ENCODE assay signal across 8 mouse cellular contexts in the genomic region with DNA sequence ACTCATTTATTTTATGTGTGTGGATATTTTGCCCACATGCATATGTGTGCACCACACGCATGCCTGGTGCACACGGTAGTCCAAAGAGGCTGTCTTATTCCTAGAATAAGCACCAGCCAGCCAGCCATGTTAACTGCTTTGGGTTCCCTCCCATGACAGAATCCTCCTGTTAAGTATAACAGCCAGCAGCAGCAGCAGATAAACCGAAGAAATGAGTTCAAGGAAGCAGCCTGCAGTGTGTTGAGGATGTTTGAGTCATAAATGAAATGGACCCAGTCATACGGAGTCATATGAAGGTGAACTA. TPM values are rescaled to one million over a fixed set of nuclear protein-coding genes. Genes with fewer than 3 reads are reported as not detected.
DNase-seq lines count a peak whose midpoint lies in the region; ATAC-seq lines count a peak whose summit lies in the region.
"Had no signal": no experiment of that assay in that cellular context is flagged by ENCODE, and none has a peak within 500 bp of the region (broad histone marks: within the 10 kb centered on the region; RNA-seq: fewer than 3 reads in every experiment).

No protein-coding gene starts in this region.

- no peaks in the 10 kb centered on the region for H3K27me3 ChIP-seq in hindbrain, embryonic 13.5 days
- H3K27me3 ChIP-seq in hindbrain, embryonic 12.5 days: no peaks in the 10 kb centered on the region; the same call in 1 of the 2 replicates
- no peaks in the 10 kb centered on the region for H3K27me3 ChIP-seq in megakaryocyte, embryonic 14.5 days (replicated peaks)
- no peaks in the 10 kb centered on the region for H3K27me3 ChIP-seq in limb, embryonic 12.5 days
- no peaks in the 10 kb centered on the region for H3K27me3 ChIP-seq in stomach, embryonic 16.5 days (ENCODE audit: control insufficient read depth, insufficient read depth, low read length)

- no peaks in the 10 kb centered on the region for H3K36me3 ChIP-seq in hindbrain, embryonic 13.5 days
- no peaks in the 10 kb centered on the region for H3K36me3 ChIP-seq in hindbrain, embryonic 12.5 days
- no peaks in the 10 kb centered on the region for H3K36me3 ChIP-seq in megakaryocyte, embryonic 14.5 days (replicated peaks; ENCODE audit: low read length)
- no peaks in the 10 kb centered on the region for H3K36me3 ChIP-seq in limb, embryonic 12.5 days
- no peaks in the 10 kb centered on the region for H3K36me3 ChIP-seq in stomach, embryonic 16.5 days (ENCODE audit: control insufficient read depth, insufficient read depth, low read length)

- H3K4me2 ChIP-seq in hindbrain, embryonic 13.5 days: 0 out of 2 replicates have a peak overlapping the region, but pooled peaks have one; percentile 27
- H3K4me2 ChIP-seq in hindbrain, embryonic 12.5 days (replicated peaks): no peak overlapping the region
- H3K4me2 ChIP-seq in limb, embryonic 12.5 days: peak overlapping the region; percentile 44; the same call in 1 of the 2 replicates
- 0 out of 2 replicates have a peak overlapping the region, but pooled peaks have one; percentile 49 for H3K4me2 ChIP-seq in stomach, embryonic 16.5 days (ENCODE audit: low read depth, low read length)

- 37% methylated on average over 4 of the region's 4 CpGs for WGBS in hindbrain, embryonic 13.5 days
- 37% methylated on average over 4 of the region's 4 CpGs for WGBS in hindbrain, embryonic 12.5 days
- WGBS in limb, embryonic 12.5 days: 31% methylated on average over 4 of the region's 4 CpGs
- 32% methylated on average over 4 of the region's 4 CpGs for WGBS in stomach, embryonic 16.5 days

- H3K27ac ChIP-seq in hindbrain, embryonic 13.5 days: no peak overlapping the region
- H3K27ac ChIP-seq in hindbrain, embryonic 12.5 days: no peak overlapping the region
- H3K27ac ChIP-seq in limb, embryonic 12.5 days: no peak overlapping the region
- no peak overlapping the region for H3K27ac ChIP-seq in stomach, embryonic 16.5 days (ENCODE audit: low read length)

- ATAC-seq in hindbrain, embryonic 13.5 days (ENCODE audit: low FRiP score): no peak
- no peak for ATAC-seq in hindbrain, embryonic 12.5 days (ENCODE audit: low FRiP score)
- no peak for ATAC-seq in megakaryocyte, adult 5-6 weeks (ENCODE audit: poor library complexity, severe bottlenecking)
- no peak for ATAC-seq in limb, embryonic 12.5 days (ENCODE audit: insufficient number of reproducible peaks, insufficient read depth, low FRiP score, low TSS enrichment, low read depth)
- no peak for ATAC-seq in stomach, embryonic 16.5 days (ENCODE audit: insufficient read depth, low FRiP score)

- no peak for DNase-seq in left cerebral cortex, postnatal 36 days (ENCODE audit: low spot score in 2 of 2)

- no peaks in the 10 kb centered on the region for H3K4me1 ChIP-seq in hindbrain, embryonic 13.5 days (replicated peaks)
- H3K4me1 ChIP-seq in hindbrain, embryonic 12.5 days: no peaks in the 10 kb centered on the region
- peaks cover 35% of the 10 kb centered on the region for H3K4me1 ChIP-seq in megakaryocyte, embryonic 14.5 days
- H3K4me1 ChIP-seq in limb, embryonic 12.5 days (replicated peaks): no peaks in the 10 kb centered on the region
- H3K4me1 ChIP-seq in stomach, embryonic 16.5 days (ENCODE audit: control insufficient read depth, insufficient read depth, low read length): no peaks in the 10 kb centered on the region

- intact Hi-C loops in left cerebral cortex, postnatal 36 days (cut with DNase I): loop anchor here (1.0 kb wide), 1 partner anchor 65 kb away; a partner anchor contains a TSS

- H3K4me3 ChIP-seq in hindbrain, embryonic 13.5 days: no peak overlapping the region
- H3K4me3 ChIP-seq in hindbrain, embryonic 12.5 days: no peak overlapping the region
- H3K4me3 ChIP-seq in megakaryocyte, embryonic 14.5 days (replicated peaks): peak overlapping the region; percentile 62
- no peak overlapping the region for H3K4me3 ChIP-seq in limb, embryonic 12.5 days (replicated peaks)
- no peak overlapping the region for H3K4me3 ChIP-seq in stomach, embryonic 16.5 days (replicated peaks; ENCODE audit: low read length)

- no peak overlapping the region for H3K9ac ChIP-seq in hindbrain, embryonic 13.5 days
- H3K9ac ChIP-seq in hindbrain, embryonic 12.5 days: no peak overlapping the region
- no peak overlapping the region for H3K9ac ChIP-seq in limb, embryonic 12.5 days (replicated peaks)
- H3K9ac ChIP-seq in stomach, embryonic 16.5 days (ENCODE audit: low read length): no peak overlapping the region

- H3K9me3 ChIP-seq in hindbrain, embryonic 13.5 days: no peaks in the 10 kb centered on the region
- H3K9me3 ChIP-seq in hindbrain, embryonic 12.5 days (replicated peaks): no peaks in the 10 kb centered on the region
- H3K9me3 ChIP-seq in megakaryocyte, embryonic 14.5 days: no peaks in the 10 kb centered on the region
- no peaks in the 10 kb centered on the region for H3K9me3 ChIP-seq in limb, embryonic 12.5 days
- no peaks in the 10 kb centered on the region for H3K9me3 ChIP-seq in stomach, embryonic 16.5 days (replicated peaks; ENCODE audit: control insufficient read depth, low read length)

RNA-seq across cellular contexts. Expression of a gene that starts 31.2 kb away (rescaled TPM):
- 0.48 and 0.63 TPM in 2 replicates for polyA plus RNA-seq in hindbrain, embryonic 13.5 days (2015; fragmentation: Nextera tagmentation; extraction: Ambion mirVana)
- polyA plus RNA-seq in hindbrain, embryonic 12.5 days (2016; fragmentation: Nextera tagmentation; extraction: Ambion mirVana): 0.79 and 1.1 TPM in 2 replicates
- polyA plus RNA-seq in megakaryocyte, embryonic 14.5 days (2012; ENCODE audit: insufficient read depth, low replicate concordance): not detected in 2 replicates
- not detected in 2 replicates for total RNA-seq in megakaryocyte, adult 5-6 weeks (2015)
- total RNA-seq in megakaryocyte, adult 5-6 weeks (2017): not detected in 2 replicates
- polyA plus RNA-seq in limb, embryonic 12.5 days (2016; fragmentation: Nextera tagmentation; extraction: Ambion mirVana): 0.16 TPM in 1 of 2 replicates, not detected in the other
- 17.9 and 25.0 TPM in 2 replicates for polyA plus RNA-seq in stomach, embryonic 16.5 days (2015; fragmentation: Nextera tagmentation; extraction: Ambion mirVana)
- not detected for total RNA-seq in left cerebral cortex, postnatal 36 days (2021)
- total RNA-seq: gastrocnemius, postnatal 36 days had no signal
